Mouse (Mus musculus): ENCODE measurements at regions not wholly inside any gene's neighbourhood (a gene's known extent, or its start where the extent isn't known, plus 50 kb on each side); places are given as distances from the start of the nearest gene placed in this dataset.

GRCm38 (mm10) chr13:31472804-31473203 lies 83.1 kb upstream of the Foxq1 start:
- Histone ChIP-seq H3K4me1 (ENCODE audit: control insufficient read depth, insufficient read depth) (no peaks in the 10 kb centered on the region), H3K4me3 (ENCODE audit: low read depth, low read length) (no peak overlapping the region), H3K4me2 (ENCODE audit: low read depth, low read length) (no peak overlapping the region), H3K27ac (ENCODE audit: low read depth) (no peak overlapping the region), H3K9me3 (replicated peaks; ENCODE audit: control insufficient read depth, low read length) (no peaks in the 10 kb centered on the region), H3K9ac (replicated peaks; ENCODE audit: low read depth, low read length) (no peak overlapping the region), H3K36me3 (replicated peaks; ENCODE audit: control insufficient read depth, insufficient read depth, low read length) (no peaks in the 10 kb centered on the region), H3K27me3 (ENCODE audit: control insufficient read depth, insufficient read depth, low read length) (no peaks in the 10 kb centered on the region)
- 58% methylated on average over 4 of the region's 4 CpGs for WGBS
- no peak for DNase-seq (ENCODE audit: low spot score)
- TF ChIP-seq EP300 (IDR thresholded peaks at IDR 0.05; ENCODE audit: low read depth) (no peak), CTCF (IDR thresholded peaks at IDR 0.05; ENCODE audit: low read depth) (no peak)
- ATAC-seq (ENCODE audit: insufficient read depth, low read depth): no peak

DNA sequence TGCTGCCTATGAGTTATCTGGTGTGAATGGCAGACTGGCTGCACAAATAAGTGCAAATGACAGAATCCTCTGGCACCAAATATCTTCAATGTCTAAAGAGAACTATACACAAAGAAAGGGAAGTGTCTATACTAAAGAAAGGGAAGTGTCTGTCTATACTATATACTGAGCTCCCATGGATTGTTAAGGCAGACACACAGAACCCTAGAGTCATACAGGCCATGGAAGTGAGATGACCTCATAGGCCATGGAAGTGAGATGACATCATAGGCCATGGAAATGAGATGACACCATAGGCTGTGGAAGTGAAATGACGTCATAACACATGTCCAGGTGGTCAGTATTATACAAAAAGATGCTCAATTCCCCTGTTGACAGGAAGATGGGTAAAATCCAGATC lies 82.7 kb upstream of the Foxq1 start:
- no peak overlapping the region for H3K9ac ChIP-seq (replicated peaks; ENCODE audit: low read depth, low read length)
- no peak overlapping the region for H3K27ac ChIP-seq (ENCODE audit: low read depth)
- TF ChIP-seq CTCF (IDR thresholded peaks at IDR 0.05; ENCODE audit: low read depth): no peak
- no peak for TF ChIP-seq EP300 (IDR thresholded peaks at IDR 0.05; ENCODE audit: low read depth)
- no peaks in the 10 kb centered on the region for H3K4me1 ChIP-seq (ENCODE audit: control insufficient read depth, insufficient read depth)
- DNase-seq (ENCODE audit: low spot score) (no peak), ATAC-seq (ENCODE audit: insufficient read depth, low read depth) (no peak)
- WGBS: 56% methylated on average over 1 of the region's 1 CpGs
- no peaks in the 10 kb centered on the region for H3K27me3 ChIP-seq (ENCODE audit: control insufficient read depth, insufficient read depth, low read length)
- H3K9me3 ChIP-seq (replicated peaks; ENCODE audit: control insufficient read depth, low read length): no peaks in the 10 kb centered on the region
- no peak overlapping the region for H3K4me3 ChIP-seq (ENCODE audit: low read depth, low read length)
- H3K36me3 ChIP-seq (replicated peaks; ENCODE audit: control insufficient read depth, insufficient read depth, low read length): no peaks in the 10 kb centered on the region
- H3K4me2 ChIP-seq (ENCODE audit: low read depth, low read length): no peak overlapping the region

GRCm38 (mm10) chr13:31475845-31476244 lies 80.1 kb upstream of the Foxq1 start:
- H3K9ac ChIP-seq (replicated peaks; ENCODE audit: low read depth, low read length): no peak overlapping the region
- no peaks in the 10 kb centered on the region for H3K9me3 ChIP-seq (replicated peaks; ENCODE audit: control insufficient read depth, low read length)
- TF ChIP-seq EP300 (IDR thresholded peaks at IDR 0.05; ENCODE audit: low read depth): no peak
- no peak for TF ChIP-seq CTCF (IDR thresholded peaks at IDR 0.05; ENCODE audit: low read depth)
- no peaks in the 10 kb centered on the region for H3K36me3 ChIP-seq (replicated peaks; ENCODE audit: control insufficient read depth, insufficient read depth, low read length)
- ATAC-seq (ENCODE audit: insufficient read depth, low read depth) (no peak), DNase-seq (ENCODE audit: low spot score) (peak; percentile 51)
- no peak overlapping the region for H3K27ac ChIP-seq (ENCODE audit: low read depth)
- H3K4me3 ChIP-seq (ENCODE audit: low read depth, low read length): no peak overlapping the region
- H3K4me1 ChIP-seq (ENCODE audit: control insufficient read depth, insufficient read depth): no peaks in the 10 kb centered on the region
- H3K4me2 ChIP-seq (ENCODE audit: low read depth, low read length): no peak overlapping the region
- WGBS: 30% methylated on average over 3 of the region's 3 CpGs
- H3K27me3 ChIP-seq (ENCODE audit: control insufficient read depth, insufficient read depth, low read length): no peaks in the 10 kb centered on the region

DNA sequence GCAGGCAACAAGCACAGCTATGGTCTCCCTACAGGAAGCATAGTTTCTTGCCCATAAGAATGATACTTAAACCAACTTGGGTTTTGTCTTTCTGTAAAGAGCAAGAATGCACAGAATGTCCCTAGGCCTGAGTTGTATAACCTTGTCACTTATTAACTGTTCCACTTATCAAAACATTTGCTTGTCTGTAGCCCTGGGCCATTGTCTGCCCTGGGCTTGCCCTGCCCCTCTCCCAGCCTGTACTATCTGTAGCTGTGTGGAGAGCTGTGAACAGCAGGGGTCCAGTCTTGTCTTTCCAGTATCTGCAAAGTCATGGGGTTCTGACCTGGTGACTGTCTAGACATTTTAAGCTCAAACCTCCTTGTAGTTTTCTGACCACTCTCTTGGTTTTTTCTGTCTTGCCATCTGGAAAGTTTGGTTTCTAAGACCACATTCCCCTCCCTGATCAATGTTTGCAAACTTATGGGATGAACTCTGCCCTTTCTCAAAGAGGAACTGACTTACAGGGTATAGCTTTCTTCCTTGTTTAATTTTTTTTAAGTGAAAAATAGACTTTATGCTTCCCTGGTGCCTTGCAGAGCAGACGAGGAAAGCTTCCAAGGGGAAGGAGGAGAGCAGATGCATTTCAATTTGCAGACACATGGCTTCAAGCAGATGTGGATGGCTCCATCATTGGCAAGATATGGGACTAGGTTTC lies 78.6 kb upstream of the Foxq1 start:
- no peak for TF ChIP-seq CTCF (IDR thresholded peaks at IDR 0.05; ENCODE audit: low read depth)
- TF ChIP-seq EP300 (IDR thresholded peaks at IDR 0.05; ENCODE audit: low read depth): no peak
- Histone ChIP-seq H3K36me3 (replicated peaks; ENCODE audit: control insufficient read depth, insufficient read depth, low read length) (no peaks in the 10 kb centered on the region), H3K9ac (replicated peaks; ENCODE audit: low read depth, low read length) (no peak overlapping the region), H3K27ac (ENCODE audit: low read depth) (no peak overlapping the region), H3K9me3 (replicated peaks; ENCODE audit: control insufficient read depth, low read length) (no peaks in the 10 kb centered on the region), H3K4me3 (ENCODE audit: low read depth, low read length) (no peak overlapping the region), H3K27me3 (ENCODE audit: control insufficient read depth, insufficient read depth, low read length) (no peaks in the 10 kb centered on the region), H3K4me1 (ENCODE audit: control insufficient read depth, insufficient read depth) (no peaks in the 10 kb centered on the region), H3K4me2 (ENCODE audit: low read depth, low read length) (no peak overlapping the region)
- no peak for DNase-seq (ENCODE audit: low spot score)
- no peak for ATAC-seq (ENCODE audit: insufficient read depth, low read depth)
- 65% methylated on average over 1 of the region's 1 CpGs for WGBS

- H3K27ac ChIP-seq (ENCODE audit: low read depth): no peak overlapping the region
- no peaks in the 10 kb centered on the region for H3K36me3 ChIP-seq (replicated peaks; ENCODE audit: control insufficient read depth, insufficient read depth, low read length)
- H3K4me3 ChIP-seq (ENCODE audit: low read depth, low read length): no peak overlapping the region
- no peak for TF ChIP-seq EP300 (IDR thresholded peaks at IDR 0.05; ENCODE audit: low read depth)
- no peak for TF ChIP-seq CTCF (IDR thresholded peaks at IDR 0.05; ENCODE audit: low read depth)
- WGBS: 57% methylated on average over 7 of the region's 7 CpGs
- H3K4me2 ChIP-seq (ENCODE audit: low read depth, low read length): no peak overlapping the region
- H3K27me3 ChIP-seq (ENCODE audit: control insufficient read depth, insufficient read depth, low read length): no peaks in the 10 kb centered on the region
- no peaks in the 10 kb centered on the region for H3K9me3 ChIP-seq (replicated peaks; ENCODE audit: control insufficient read depth, low read length)
- ATAC-seq (ENCODE audit: insufficient read depth, low read depth) (no peak), DNase-seq (ENCODE audit: low spot score) (no peak)
- no peaks in the 10 kb centered on the region for H3K4me1 ChIP-seq (ENCODE audit: control insufficient read depth, insufficient read depth)
- no peak overlapping the region for H3K9ac ChIP-seq (replicated peaks; ENCODE audit: low read depth, low read length)
Measured at GRCm38 (mm10) chr13:31481105-31481844, 74.7 kb upstream of the Foxq1 start.
